Mouse (Mus musculus): Measurements from ENCODE around the gene Btbd35f25. TPM values are rescaled to one million over a fixed set of nuclear protein-coding genes. Genes with fewer than 3 reads are reported as not detected.
"Not testable (repeated sequence)": the region's sequence is repeated elsewhere in the genome, so short reads cannot be mapped to it uniquely, and the experiment has no call there.

Btbd35f25 gene
- total RNA-seq (2017): not detected in 2 replicates

DNA sequence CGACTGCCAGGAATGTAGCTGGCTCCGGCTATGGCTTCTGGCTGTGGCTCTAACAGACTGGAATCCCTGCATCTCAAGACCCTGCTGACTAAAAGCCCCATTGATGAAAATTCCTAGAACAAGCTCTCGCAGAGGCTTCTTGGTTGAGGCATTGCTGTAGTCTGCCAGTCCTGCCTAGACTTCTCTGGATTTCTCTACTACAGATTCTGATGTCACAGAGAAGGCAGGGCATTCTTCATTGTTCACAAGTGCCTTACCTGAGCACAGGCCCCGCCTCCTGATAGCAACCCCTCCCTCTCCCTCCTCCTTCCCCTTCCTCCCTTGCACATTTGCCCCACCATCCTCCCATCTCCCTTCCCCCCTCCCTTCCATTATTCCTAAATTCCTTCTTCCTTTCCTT lies at the start of gene Btbd35f25:
TSS of gene Btbd35f25 (minus strand) at position 101 of the 400 bp plus-strand sequence.
- ATAC-seq (replicated peaks; ENCODE audit: low read depth, poor library complexity, severe bottlenecking): not testable (repeated sequence)

DNA sequence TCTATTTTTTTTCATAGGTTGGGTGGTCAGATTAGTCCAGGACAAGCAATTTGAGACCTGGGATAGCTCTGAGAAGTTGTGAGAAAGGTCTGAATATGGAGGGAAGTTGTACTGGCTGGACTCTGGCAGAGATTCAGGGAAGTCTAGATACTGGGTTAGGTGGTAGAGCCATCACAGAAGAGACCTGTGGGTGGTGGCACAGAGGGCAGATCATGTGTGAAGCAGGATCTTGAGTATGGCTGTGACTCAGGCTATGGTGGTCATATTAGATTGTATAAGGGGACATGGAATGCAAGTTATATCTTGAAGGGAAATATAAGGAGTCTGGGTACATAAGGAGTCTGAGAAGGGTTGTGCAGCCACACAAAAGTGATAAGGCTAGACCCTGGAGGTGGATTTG lies 49.3 kb upstream of the Btbd35f25 start:
- ATAC-seq (replicated peaks; ENCODE audit: low read depth, poor library complexity, severe bottlenecking): no peak

DNA sequence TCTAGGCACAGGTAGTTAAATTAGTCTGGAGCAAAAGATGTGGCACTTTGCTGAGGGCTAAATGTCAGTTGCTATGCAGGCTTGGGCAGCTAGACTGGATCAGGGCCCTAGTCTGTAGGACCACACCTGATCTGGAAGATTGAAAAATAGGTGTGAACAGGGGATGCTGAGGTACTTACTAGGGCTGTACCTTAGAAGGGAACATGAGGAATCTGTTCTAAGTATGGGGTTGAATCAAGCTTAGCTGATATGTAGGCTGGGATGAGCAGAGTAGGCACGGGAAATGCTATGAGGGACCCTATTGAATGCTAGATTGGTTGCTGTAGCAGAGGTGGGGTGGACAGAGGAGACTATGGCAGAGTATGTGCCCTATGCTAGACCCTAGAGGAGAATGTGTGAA lies 47.0 kb upstream of the Btbd35f25 start:
- no peak for ATAC-seq (replicated peaks; ENCODE audit: low read depth, poor library complexity, severe bottlenecking)

DNA sequence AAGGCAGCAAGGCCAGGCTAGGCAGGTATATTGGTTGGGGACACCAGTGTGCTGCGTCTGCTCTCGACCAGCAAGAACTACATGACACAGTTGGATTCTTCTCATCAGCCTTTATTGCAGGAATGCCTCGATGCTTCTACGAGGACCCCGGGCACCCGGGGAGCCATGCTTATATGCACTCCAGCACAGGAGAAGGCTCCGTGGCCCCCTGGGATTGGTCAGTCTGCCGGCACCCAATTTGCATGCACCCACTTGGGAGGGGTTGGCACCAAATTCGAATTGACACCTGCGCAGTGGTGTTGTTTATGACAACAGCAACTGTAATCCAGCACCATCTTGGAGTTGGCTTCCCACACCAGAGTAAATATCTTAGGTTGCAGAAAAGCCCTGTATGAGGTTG lies 28.1 kb upstream of the Btbd35f25 start:
- no peak for ATAC-seq (replicated peaks; ENCODE audit: low read depth, poor library complexity, severe bottlenecking)

DNA sequence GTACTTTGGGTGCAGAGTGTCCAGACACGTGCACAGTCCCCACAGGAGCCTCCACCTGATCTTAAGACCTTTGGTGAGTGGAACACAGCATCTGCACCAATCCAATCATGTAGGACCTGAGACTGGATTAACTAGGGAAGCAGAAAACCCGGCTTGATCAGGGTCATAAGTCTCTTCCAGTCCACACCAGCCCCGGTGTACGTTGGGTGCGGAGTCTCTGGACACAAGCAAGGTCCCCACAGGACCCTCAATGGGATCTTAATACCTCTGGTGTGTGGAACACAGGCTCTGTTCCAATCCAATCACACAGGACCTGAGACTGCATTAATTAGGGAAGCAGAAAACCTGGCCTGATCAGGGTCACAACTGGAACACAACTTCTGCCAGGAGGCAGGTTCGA lies 20.0 kb upstream of the Btbd35f25 start:
- ATAC-seq (replicated peaks; ENCODE audit: low read depth, poor library complexity, severe bottlenecking): no peak

Other genes with a start within 250 kb of the Btbd35f25 start
- gene Gm21883, start 142.9 kb downstream of the Btbd35f25 start, total RNA-seq (2017): not detected in 2 replicates
- not detected in 2 replicates for gene Spin2e, start 98.2 kb downstream of the Btbd35f25 start, total RNA-seq (2017)
- not detected in 2 replicates for gene Gm21637, start 244.9 kb upstream of the Btbd35f25 start, total RNA-seq (2017)

Measured in common myeloid progenitor, adult 5-6 weeks (primary cell).